ENCODE assay signal across 7 mouse cellular contexts in the genomic region with DNA sequence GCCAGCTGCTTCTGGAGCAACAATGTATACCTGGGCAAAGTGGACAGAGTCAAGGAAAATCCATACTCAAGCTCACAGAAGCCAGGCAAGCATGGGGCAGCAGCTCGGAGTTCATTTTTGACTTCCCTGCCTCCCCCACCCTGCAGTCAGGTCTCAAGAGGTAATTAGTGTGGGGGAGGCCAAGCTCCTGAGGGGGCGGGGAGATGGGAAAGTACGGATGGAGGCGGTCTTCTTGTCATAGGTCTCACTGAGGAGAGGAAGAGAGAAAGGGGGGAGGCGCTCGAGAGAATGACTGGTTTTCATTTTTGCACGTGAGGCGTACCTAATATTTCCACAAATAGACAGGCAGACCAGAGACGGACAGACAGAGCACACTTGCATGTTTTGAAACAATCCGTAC. TPM values are rescaled to one million over a fixed set of nuclear protein-coding genes. Genes with fewer than 3 reads are reported as not detected.
A peak's percentile ranks its signal among the peaks of the same experiment; 100 is the strongest.
DNase-seq lines count a peak whose midpoint lies in the region; ATAC-seq and TF ChIP-seq lines count a peak whose summit lies in the region.

No protein-coding gene starts in this region.

- 3% methylated on average over 10 of the region's 10 CpGs for WGBS in forebrain, embryonic 15.5 days

- no peak overlapping the region for H3K9ac ChIP-seq in forebrain, embryonic 15.5 days (replicated peaks)

- no peak for TF ChIP-seq CTCF in E14TG2a.4 (conservative IDR thresholded peaks at IDR 0.05; ENCODE audit: low read length)

- no peaks in the 10 kb centered on the region for H3K36me3 ChIP-seq in E14TG2a.4 (ENCODE audit: insufficient read depth, low read length)
- H3K36me3 ChIP-seq in forebrain, embryonic 15.5 days = no peaks in the 10 kb centered on the region

- H3K4me3 ChIP-seq in E14TG2a.4 (replicated peaks; ENCODE audit: low read length) = peak overlapping the region; percentile 81; the same call in 1 of the 2 replicates
- peak overlapping the region; percentile 64 for H3K4me3 ChIP-seq in forebrain, embryonic 15.5 days

- peaks cover 16% of the 10 kb centered on the region; the same call in 1 of the 2 replicates for H3K4me1 ChIP-seq in E14TG2a.4 (replicated peaks; ENCODE audit: low read depth, low read length)
- peaks cover 14% of the 10 kb centered on the region; the same call in 1 of the 2 replicates for H3K4me1 ChIP-seq in forebrain, embryonic 15.5 days

- H3K9me3 ChIP-seq in E14TG2a.4 (ENCODE audit: low read length) = no peaks in the 10 kb centered on the region
- H3K9me3 ChIP-seq in forebrain, embryonic 15.5 days = no peaks in the 10 kb centered on the region

- ATAC-seq in forebrain, embryonic 15.5 days (replicated peaks) = no peak
- no peak for ATAC-seq in granulocyte monocyte progenitor cell, adult 5-6 weeks (replicated peaks; ENCODE audit: poor library complexity, severe bottlenecking)

- H3K4me2 ChIP-seq in forebrain, embryonic 15.5 days (replicated peaks) = peak overlapping the region; percentile 99

- H3K27me3 ChIP-seq in E14TG2a.4 (ENCODE audit: insufficient read depth, low read length) = peaks cover 48% of the 10 kb centered on the region
- H3K27me3 ChIP-seq in forebrain, embryonic 15.5 days = no peaks in the 10 kb centered on the region

- peak; percentile 8 for DNase-seq in R1 (ENCODE audit: low read depth, low spot score)
- DNase-seq in left cerebral cortex, adult 8-10 months (ENCODE audit: low spot score in 2 of 2) = peak; percentile 42 to 57
- DNase-seq in retina, postnatal 1 day = peak; percentile 39
- no peak for DNase-seq in adrenal gland, adult (ENCODE audit: inconsistent age in 2 of 2, low spot score in 1 of 2)

- no peak overlapping the region for H3K27ac ChIP-seq in forebrain, embryonic 15.5 days (replicated peaks)

RNA-seq across cellular contexts. Expression of gene Gabrb1, which starts 1.1 kb away (rescaled TPM):
- 17.8 and 18.8 TPM in 2 replicates for polyA plus RNA-seq in forebrain, embryonic 15.5 days (2015; fragmentation: Nextera tagmentation; extraction: Ambion mirVana)
- 100 to 1,000 TPM in 1 of 4 experiments, 10 to 100 TPM in 3; 82.8 to 100 (median 89.7) TPM for total RNA-seq in left cerebral cortex, adult 8-10 months (2022)
- not detected in 2 replicates for total RNA-seq in granulocyte monocyte progenitor cell, adult 5-6 weeks (2014; fragmentation: Nextera tagmentation)
- not detected in 2 replicates for total RNA-seq in granulocyte monocyte progenitor cell, adult 5-6 weeks (2017)

RNA-seq across cellular contexts. Expression of gene Gabra4, which starts 1.3 kb away (rescaled TPM):
- polyA plus RNA-seq in forebrain, embryonic 15.5 days (2015; fragmentation: Nextera tagmentation; extraction: Ambion mirVana) = 18.2 and 20.2 TPM in 2 replicates
- total RNA-seq in left cerebral cortex, adult 8-10 months (2022) = 100 to 1,000 TPM in 3 of 4 experiments, 10 to 100 TPM in 1; 96.0 to 117 (median 108) TPM
- not detected in 2 replicates for total RNA-seq in granulocyte monocyte progenitor cell, adult 5-6 weeks (2014; fragmentation: Nextera tagmentation)
- not detected in 2 replicates for total RNA-seq in granulocyte monocyte progenitor cell, adult 5-6 weeks (2017)

Comparison
In these comparisons a context has a peak if more than half of its experiments do, and no peak if none do; other contexts are left out.
1. DNase-seq: peak in R1 (single experiment), left cerebral cortex, adult 8-10 months (2 of 2) and retina, postnatal 1 day (single experiment); none in adrenal gland, adult (0 of 2).
2. RNA of gene Gabrb1, which starts 1.1 kb away (total RNA-seq): 82.8 to 100 TPM in left cerebral cortex, adult 8-10 months; not detected in granulocyte monocyte progenitor cell, adult 5-6 weeks; every median in the first group is over 10 times any median in the second.
3. RNA of gene Gabra4, which starts 1.3 kb away (total RNA-seq): 96.0 to 117 TPM in left cerebral cortex, adult 8-10 months; not detected in granulocyte monocyte progenitor cell, adult 5-6 weeks; every median in the first group is over 10 times any median in the second.